Mouse (Mus musculus) ES-Bruce4 (cell line): ENCODE measurements around the gene Zfp618.

Source experiments
- CTCF ChIP-seq: IDR thresholded peaks from one replicate; pipeline ENCODE4 v1.8.1; 2011; ENCODE audit warnings: low read depth, low read length
- EP300 ChIP-seq: IDR thresholded peaks from 2 replicates; pipeline ENCODE4 v1.6.1; 2011; ENCODE audit warnings: low read depth, low read length; ENCODE audit not compliant: insufficient read depth

- no peak for TF ChIP-seq CTCF
- no peak for TF ChIP-seq EP300
These were observed 91.5 kb downstream of the Zfp618 start for GRCm38 (mm10) chr4:63056641-63057415.
